Mouse (Mus musculus) CH12.LX (cell line): Measurements from ENCODE around the gene Lpar1. TPM values are rescaled to one million over a fixed set of nuclear protein-coding genes. Genes with fewer than 3 reads are reported as not detected.

Experiments used
- DNase-seq: peaks from one replicate; pipeline ENCODE4 v3.0.0-alpha.2; 2013; ENCODE audit errors: extremely low read depth
- H3K27ac ChIP-seq: 2 replicates; pipeline ENCODE4 v1.5.1; 2012; ENCODE audit warnings: low read depth, mild to moderate bottlenecking, control low read depth, moderate library complexity; ENCODE audit not compliant: insufficient read depth
- H3K27me3 ChIP-seq: replicated peaks from 2 replicates; pipeline ENCODE3; 2012; ENCODE audit warnings: inconsistent platforms
- H3K36me3 ChIP-seq, 2 experiments: replicated peaks in 1 of 2; 2 replicates each; pipeline versions ENCODE3 to v1.6.1; 2012; ENCODE audit warnings: inconsistent platforms in 1 of 2, low read length in 1 of 2, mild to moderate bottlenecking in 1 of 2, mixed read lengths in 1 of 2, moderate library complexity in 1 of 2; ENCODE audit not compliant: control insufficient read depth in 1 of 2, insufficient read depth in 1 of 2
- H3K4me1 ChIP-seq, 2 experiments: 2 replicates each; pipeline ENCODE4 v1.6.1; 2012; ENCODE audit warnings: inconsistent platforms in 1 of 2, moderate library complexity in 1 of 2; ENCODE audit not compliant: insufficient read depth in 2 of 2, control insufficient read depth in 1 of 2
- H3K4me2 ChIP-seq: 2 replicates; pipeline ENCODE4 v1.6.1; 2012; ENCODE audit warnings: low read depth, mild to moderate bottlenecking, control low read depth; ENCODE audit not compliant: poor library complexity, insufficient read depth, severe bottlenecking
- H3K4me3 ChIP-seq, 3 experiments: fragments of 150-350 bp in 1 of 3; sonication (generic) in 1 of 3; replicated peaks in 1 of 3; 2 replicates each; pipeline versions ENCODE3 to v1.5.1; 2011 to 2012; ENCODE audit warnings: low read depth in 2 of 3, low read length in 2 of 3, mild to moderate bottlenecking in 2 of 3, moderate library complexity in 2 of 3, control low read depth in 1 of 3, improper control_type of control experiment in 1 of 3, inconsistent platforms in 1 of 3, mixed read lengths in 1 of 3; ENCODE audit not compliant: poor library complexity in 1 of 3
- H3K79me2 ChIP-seq: replicated peaks from 2 replicates; pipeline ENCODE4 v1.6.1; 2012; ENCODE audit warnings: mild to moderate bottlenecking, moderate library complexity; ENCODE audit not compliant: control insufficient read depth, poor library complexity, insufficient read depth, severe bottlenecking; ENCODE audit errors: extremely low read depth
- H3K9ac ChIP-seq: 2 replicates; pipeline ENCODE4 v1.6.1; 2012; ENCODE audit warnings: low read depth, mild to moderate bottlenecking, control low read depth, moderate library complexity; ENCODE audit not compliant: insufficient read depth
- H3K9me3 ChIP-seq: replicated peaks from 2 replicates; pipeline ENCODE3; 2012; ENCODE audit warnings: low read length, inconsistent platforms, mixed read lengths
- JUND ChIP-seq: conservative IDR thresholded peaks from 2 replicates; pipeline ENCODE4 v1.6.1; 2011; ENCODE audit warnings: low read depth, low read length, improper control_type of control experiment
- NRF1 ChIP-seq: IDR thresholded peaks from 2 replicates; pipeline ENCODE4 v1.6.1; 2014; ENCODE audit warnings: low read depth, mild to moderate bottlenecking, inconsistent platforms, low read length, improper control_type of control experiment, moderate library complexity
- SIN3A ChIP-seq: IDR thresholded peaks from 2 replicates; pipeline ENCODE4 v1.6.1; 2012; ENCODE audit warnings: low read length, improper control_type of control experiment, inconsistent platforms
- USF1 ChIP-seq: IDR thresholded peaks from 2 replicates; pipeline ENCODE4 v1.6.1; 2014; ENCODE audit warnings: low read depth, mild to moderate bottlenecking, inconsistent platforms, low read length, improper control_type of control experiment
- USF2 ChIP-seq: conservative IDR thresholded peaks from 2 replicates; pipeline ENCODE4 v1.6.1; 2011; ENCODE audit warnings: low read depth, low read length, improper control_type of control experiment
- ZKSCAN1 ChIP-seq: IDR thresholded peaks from 2 replicates; pipeline ENCODE4 v1.6.1; 2012; ENCODE audit warnings: low read depth, inconsistent platforms, low read length, improper control_type of control experiment, borderline replicate concordance
- dilution Hi-C: fragments of 300-500 bp; cut with MboI; formaldehyde crosslinking; loops from 2 replicates; pipeline ENCODE4 v1.14.3; 2020; ENCODE audit warnings: low sequenced_read_pairs; ENCODE audit not compliant: extremely low pct_unique_long_range_greater_than_20kb, extremely low pct_ligation_motif_present
- in situ Hi-C: fragments of 300-500 bp; cut with MboI; formaldehyde crosslinking; loops from 3 replicates; pipeline ENCODE4 v1.14.3; 2019; ENCODE audit warnings: low sequenced_read_pairs, low pct_ligation_motif_present, low pct_unique_long_range_greater_than_20kb, mixed read lengths
- polyA plus RNA-seq: library from polyadenylated mRNA; unstranded; fragments of >175 nt; gene quantifications from 2 replicates; pipeline ENCODE4 v1.2.1, GENCODE M21; 2012; ENCODE audit warnings: low read depth; ENCODE audit not compliant: insufficient read length
- total RNA-seq, 2 experiments: library from RNA; depleted of rRNA; stranded (reverse); fragments of 300-350 nt in 1 of 2; fragments of >200 nt in 1 of 2; gene quantifications; 2 replicates each; pipeline ENCODE4 v1.2.3; 2012 to 2014

Lpar1 gene
- total and polyA plus RNA-seq, 3 experiments: 0.04 TPM; not detected in 2

GRCm38 (mm10) chr4:58511554-58511953 lies 42.1 kb downstream of the Lpar1 start:
- DNase-seq: no peak
- no peaks in the 10 kb centered on the region for H3K9me3 ChIP-seq
- 0 out of 4 replicates have a peak, but pooled peaks cover 0 to 5% of the 10 kb centered on the region in 2 experiments for H3K4me1 ChIP-seq
- dilution Hi-C loops (no loop called here), in situ Hi-C loops (no loop called here)
- no peaks in the 10 kb centered on the region for H3K27me3 ChIP-seq
- H3K4me2 ChIP-seq: no peak overlapping the region
- no peak overlapping the region for H3K9ac ChIP-seq
- no peaks in the 10 kb centered on the region for H3K79me2 ChIP-seq
- TF ChIP-seq USF1 (no peak), NRF1 (no peak)
- no peak overlapping the region for H3K27ac ChIP-seq
- no peak overlapping the region for H3K4me3 ChIP-seq
- H3K36me3 ChIP-seq: no peaks in the 10 kb centered on the region

- H3K9ac ChIP-seq: no peak overlapping the region
- no peak overlapping the region for H3K27ac ChIP-seq
- in situ Hi-C loops: no loop called here
- no peaks in the 10 kb centered on the region for H3K27me3 ChIP-seq
- dilution Hi-C loops: no loop called here
- TF ChIP-seq SIN3A (no peak), ZKSCAN1 (no peak), USF2 (no peak)
- TF ChIP-seq, all 38 proteins: peak for 0
- Histone ChIP-seq H3K9me3 (no peaks in the 10 kb centered on the region), H3K4me2 (no peak overlapping the region), H3K36me3 (no peaks in the 10 kb centered on the region), H3K79me2 (no peaks in the 10 kb centered on the region), H3K4me3 (no peak overlapping the region), H3K4me1 (0 out of 4 replicates have a peak, but pooled peaks cover 0 to 5% of the 10 kb centered on the region in 2 experiments)
- no peak for DNase-seq
Measured at GRCm38 (mm10) chr4:58508833-58509232, 44.9 kb downstream of the Lpar1 start.

GRCm38 (mm10) chr4:58507536-58507935 lies 46.2 kb downstream of the Lpar1 start:
- H3K4me3 ChIP-seq: no peak overlapping the region
- H3K9ac ChIP-seq: no peak overlapping the region
- H3K4me1 ChIP-seq: 0 out of 4 replicates have a peak, but pooled peaks cover 0 to 5% of the 10 kb centered on the region in 2 experiments
- no peaks in the 10 kb centered on the region for H3K27me3 ChIP-seq
- no peak for DNase-seq
- in situ Hi-C loops: no loop called here
- no peaks in the 10 kb centered on the region for H3K79me2 ChIP-seq
- dilution Hi-C loops: no loop called here
- no peak overlapping the region for H3K27ac ChIP-seq
- no peaks in the 10 kb centered on the region for H3K9me3 ChIP-seq
- no peak overlapping the region for H3K4me2 ChIP-seq
- H3K36me3 ChIP-seq: no peaks in the 10 kb centered on the region
- TF ChIP-seq JUND: no peak
